22 mouse cellular contexts compared by ENCODE assay signal in genomic region chr16:93102174-93102573, GRCm38 (mm10).
DNase-seq lines count a peak whose midpoint lies in the region; ATAC-seq and TF ChIP-seq lines count a peak whose summit lies in the region.
"Had no signal": no experiment of that assay in that cellular context is flagged by ENCODE, and none has a peak within 500 bp of the region (broad histone marks: within the 10 kb centered on the region; RNA-seq: fewer than 3 reads in every experiment).

No protein-coding gene starts in this region.

- TF ChIP-seq POLR2A in brain, embryonic 14.5 days (IDR thresholded peaks at IDR 0.05; ENCODE audit: borderline replicate concordance, extremely low read depth, insufficient read depth, insufficient read length, poor library complexity, severe bottlenecking): no peak

- no peak for TF ChIP-seq CTCF in forebrain, postnatal 0 days (IDR thresholded peaks at IDR 0.05; ENCODE audit: low read depth)
- no peak for TF ChIP-seq CTCF in lung, embryonic 14.5 days (IDR thresholded peaks at IDR 0.05; ENCODE audit: low read depth)
- TF ChIP-seq CTCF in brain, embryonic 14.5 days (IDR thresholded peaks at IDR 0.05; ENCODE audit: borderline replicate concordance, extremely low read depth, insufficient read depth, insufficient read length): no peak

- H3K4me3 ChIP-seq in forebrain, postnatal 0 days (ENCODE audit: low read depth, low read length): no peak overlapping the region
- no peak overlapping the region for H3K4me3 ChIP-seq in forebrain, embryonic 14.5 days (ENCODE audit: low read depth, low read length)
- H3K4me3 ChIP-seq in lung, embryonic 14.5 days (ENCODE audit: low read depth, low read length): no peak overlapping the region
- H3K4me3 ChIP-seq in embryonic facial prominence, embryonic 15.5 days (replicated peaks): no peak overlapping the region
- H3K4me3 ChIP-seq: forebrain, embryonic 12.5 days; gastrocnemius, adult 2 months; heart, embryonic 13.5 days; hindbrain, embryonic 15.5 days had no signal

- H3K4me1 ChIP-seq in forebrain, postnatal 0 days (ENCODE audit: insufficient read depth): no peaks in the 10 kb centered on the region
- no peaks in the 10 kb centered on the region for H3K4me1 ChIP-seq in forebrain, embryonic 14.5 days (ENCODE audit: control insufficient read depth, insufficient read depth, low read length)
- H3K4me1 ChIP-seq in lung, embryonic 14.5 days (ENCODE audit: insufficient read depth): peaks cover 4% of the 10 kb centered on the region; the same call in 1 of the 2 replicates
- H3K4me1 ChIP-seq in embryonic facial prominence, embryonic 15.5 days: 0 out of 2 replicates have a peak, but pooled peaks cover 3% of the 10 kb centered on the region
- H3K4me1 ChIP-seq: hindbrain, embryonic 15.5 days had no signal

- 26% methylated on average over 3 of the region's 3 CpGs for WGBS in forebrain, postnatal 0 days
- WGBS in forebrain, embryonic 14.5 days: 49% methylated on average over 3 of the region's 3 CpGs
- WGBS in lung, embryonic 14.5 days: 36% methylated on average over 3 of the region's 3 CpGs
- 28% methylated on average over 3 of the region's 3 CpGs for WGBS in embryonic facial prominence, embryonic 15.5 days

- H3K9me3 ChIP-seq in forebrain, postnatal 0 days (ENCODE audit: low read length): no peaks in the 10 kb centered on the region
- H3K9me3 ChIP-seq in forebrain, embryonic 14.5 days (replicated peaks; ENCODE audit: control insufficient read depth, low read length): no peaks in the 10 kb centered on the region
- H3K9me3 ChIP-seq in lung, embryonic 14.5 days (ENCODE audit: low read depth, low read length): no peaks in the 10 kb centered on the region
- no peaks in the 10 kb centered on the region for H3K9me3 ChIP-seq in embryonic facial prominence, embryonic 15.5 days (replicated peaks)
- H3K9me3 ChIP-seq: forebrain, embryonic 12.5 days; heart, embryonic 13.5 days; hindbrain, embryonic 15.5 days had no signal

- peak; percentile 54; the same call in 1 of the 2 replicates for ATAC-seq in forebrain, postnatal 0 days
- ATAC-seq in forebrain, embryonic 14.5 days: no peak
- no peak for ATAC-seq in lung, embryonic 14.5 days (ENCODE audit: insufficient read depth)
- ATAC-seq in embryonic facial prominence, embryonic 15.5 days (ENCODE audit: insufficient number of reproducible peaks, low FRiP score, low TSS enrichment, low read depth): no peak; the same call in 1 of the 2 replicates
- ATAC-seq: activated CD4-positive, CD25-positive, alpha-beta regulatory T cell, adult 4 months; intestine, embryonic 16.5 days; Patski had no signal

- no peak overlapping the region for H3K9ac ChIP-seq in forebrain, postnatal 0 days
- H3K9ac ChIP-seq in forebrain, embryonic 14.5 days (ENCODE audit: low read length): no peak overlapping the region
- no peak overlapping the region for H3K9ac ChIP-seq in lung, embryonic 14.5 days
- H3K9ac ChIP-seq in embryonic facial prominence, embryonic 15.5 days: no peak overlapping the region
- H3K9ac ChIP-seq: forebrain, embryonic 12.5 days; heart, embryonic 13.5 days; hindbrain, embryonic 15.5 days had no signal

- DNase-seq in forebrain, postnatal 0 days: no peak
- no peak for DNase-seq in forebrain, embryonic 14.5 days (ENCODE audit: low spot score)
- DNase-seq in lung, embryonic 14.5 days: peak; percentile 15
- no peak for DNase-seq in lung, postnatal 4 days
- DNase-seq in brain, embryonic 14.5 days (ENCODE audit: low read depth): peak; percentile 26
- no peak for DNase-seq in ovary, postnatal 36 days (ENCODE audit: low spot score)
- DNase-seq: adrenal gland, postnatal 14 days; cerebellum, adult 2 months; cerebellum, postnatal 14 days; embryo, embryonic 11 days; gastrocnemius, adult 2 months; gastrocnemius, postnatal 25 days; heart, adult 11 months; heart, postnatal 36 days had no signal

- H3K4me2 ChIP-seq in forebrain, postnatal 0 days (ENCODE audit: low read depth): no peak overlapping the region
- no peak overlapping the region for H3K4me2 ChIP-seq in forebrain, embryonic 14.5 days (ENCODE audit: low read length)
- no peak overlapping the region for H3K4me2 ChIP-seq in lung, embryonic 14.5 days
- H3K4me2 ChIP-seq in embryonic facial prominence, embryonic 15.5 days (replicated peaks): no peak overlapping the region
- H3K4me2 ChIP-seq: forebrain, embryonic 12.5 days; heart, embryonic 13.5 days; hindbrain, embryonic 15.5 days had no signal

- no peak overlapping the region for H3K27ac ChIP-seq in forebrain, postnatal 0 days (ENCODE audit: low read depth, low read length)
- no peak overlapping the region for H3K27ac ChIP-seq in forebrain, embryonic 14.5 days (ENCODE audit: low read depth, low read length)
- no peak overlapping the region for H3K27ac ChIP-seq in lung, embryonic 14.5 days (ENCODE audit: low read depth)
- peak overlapping the region; percentile 22; the same call in 1 of the 2 replicates for H3K27ac ChIP-seq in embryonic facial prominence, embryonic 15.5 days (replicated peaks)
- H3K27ac ChIP-seq: forebrain, embryonic 12.5 days; gastrocnemius, adult 2 months; heart, embryonic 13.5 days; hindbrain, embryonic 15.5 days had no signal

- H3K27me3 ChIP-seq in forebrain, postnatal 0 days (ENCODE audit: insufficient read depth, low read length): no peaks in the 10 kb centered on the region
- no peaks in the 10 kb centered on the region for H3K27me3 ChIP-seq in forebrain, embryonic 14.5 days (replicated peaks; ENCODE audit: control insufficient read depth, insufficient read depth, low read length)
- no peaks in the 10 kb centered on the region for H3K27me3 ChIP-seq in lung, embryonic 14.5 days (ENCODE audit: insufficient read depth, low read length)
- no peaks in the 10 kb centered on the region for H3K27me3 ChIP-seq in embryonic facial prominence, embryonic 15.5 days
- H3K27me3 ChIP-seq: CH12.LX; forebrain, embryonic 12.5 days; hindbrain, embryonic 15.5 days; Patski had no signal

- no peaks in the 10 kb centered on the region for H3K36me3 ChIP-seq in forebrain, postnatal 0 days (ENCODE audit: insufficient read depth)
- no peaks in the 10 kb centered on the region for H3K36me3 ChIP-seq in forebrain, embryonic 14.5 days (ENCODE audit: control insufficient read depth, insufficient read depth, low read length)
- no peaks in the 10 kb centered on the region for H3K36me3 ChIP-seq in lung, embryonic 14.5 days (ENCODE audit: insufficient read depth)
- H3K36me3 ChIP-seq in embryonic facial prominence, embryonic 15.5 days: no peaks in the 10 kb centered on the region
- H3K36me3 ChIP-seq: forebrain, embryonic 12.5 days; heart, embryonic 13.5 days; hindbrain, embryonic 15.5 days had no signal

Comparison
In these comparisons a context has a peak if more than half of its experiments do, and no peak if none do; other contexts are left out.
1. DNase-seq: peak in lung, embryonic 14.5 days (single experiment) and brain, embryonic 14.5 days (single experiment); none in forebrain, postnatal 0 days (single experiment), forebrain, embryonic 14.5 days (single experiment), lung, postnatal 4 days (0 of 2) and ovary, postnatal 36 days (single experiment).